Mouse (Mus musculus) urinary bladder, postnatal 4 days (tissue): ENCODE results near the gene Fut11.
A peak's percentile ranks its signal among the peaks of the same experiment; 100 is the strongest.

ENCODE experiments used
- DNase-seq, 2 experiments: peaks; one replicate each; pipeline ENCODE4 v3.0.0; 2021 to 2022; ENCODE audit warnings: low spot score in 2 of 2

Gene Fut11

GRCm38 (mm10) chr14:20718443-20718842 lies 23.7 kb downstream of the Fut11 start:
- no peak for DNase-seq

GRCm38 (mm10) chr14:20719767-20720166 lies 25.0 kb downstream of the Fut11 start:
- no peak for DNase-seq

DNA sequence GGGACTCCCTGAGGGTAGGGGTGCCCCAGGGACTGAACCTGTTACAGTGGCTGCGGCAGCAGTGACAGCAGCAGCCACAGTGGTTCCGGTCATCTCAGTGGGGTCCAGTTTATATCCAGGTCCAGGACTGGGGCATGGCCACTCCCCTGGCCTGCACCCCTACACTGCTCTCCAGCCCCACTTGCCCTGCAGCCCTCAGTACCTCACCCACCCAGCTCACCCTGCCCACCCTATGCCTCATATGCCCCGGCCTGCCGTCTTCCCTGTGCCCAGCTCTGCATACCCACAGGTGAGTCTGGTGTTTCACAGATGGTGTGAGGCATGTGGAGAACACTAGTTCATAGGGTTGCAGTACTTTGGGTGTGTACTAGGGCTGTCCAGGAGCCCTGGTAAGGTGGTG lies 26.6 kb downstream of the Fut11 start:
- no peak for DNase-seq

DNA sequence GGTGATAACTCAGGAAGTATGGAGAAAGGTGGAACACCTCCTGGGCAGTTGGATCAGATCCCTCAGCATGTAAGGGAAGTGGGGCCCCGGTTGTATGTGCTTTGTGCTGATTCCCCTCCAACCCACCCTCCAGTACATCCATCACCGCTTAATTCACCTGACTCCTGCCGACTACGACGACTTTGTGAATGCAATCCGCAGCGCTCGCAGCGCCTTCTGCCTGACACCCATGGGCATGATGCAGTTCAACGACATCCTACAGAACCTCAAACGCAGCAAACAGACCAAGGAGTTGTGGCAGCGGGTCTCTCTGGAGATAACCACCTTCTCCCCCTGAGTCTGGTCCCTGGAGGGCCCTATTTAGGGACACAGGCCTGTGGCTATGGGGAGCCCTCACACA lies 28.2 kb downstream of the Fut11 start:
- no peak for DNase-seq

GRCm38 (mm10) chr14:20724043-20724442 lies 29.3 kb downstream of the Fut11 start:
- DNase-seq: peak in 1 of 2 experiments; percentile 76

GRCm38 (mm10) chr14:20725660-20726339 lies 31.0 kb downstream of the Fut11 start:
- DNase-seq: no peak

DNA sequence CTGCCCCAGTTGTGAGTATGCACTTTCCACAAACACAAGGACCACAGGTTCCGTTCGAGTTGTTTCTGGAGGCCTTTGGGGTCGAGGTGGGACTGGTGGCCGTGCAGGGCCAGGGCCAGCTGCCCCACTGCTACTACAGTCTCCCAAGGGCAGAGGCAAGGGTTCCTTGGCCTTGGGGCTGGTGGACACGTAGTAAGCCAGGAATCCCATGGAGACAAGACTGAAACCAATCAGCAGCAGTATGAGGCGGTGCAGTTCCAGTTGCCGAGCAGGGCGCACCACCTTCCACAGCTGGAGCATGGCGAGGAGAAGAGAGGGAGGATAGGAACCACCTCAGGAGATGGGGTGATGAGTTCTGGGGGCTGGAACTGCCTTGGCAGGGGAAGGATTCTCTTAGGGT lies 35.1 kb downstream of the Fut11 start:
- DNase-seq: no peak

GRCm38 (mm10) chr14:20730853-20731602 lies 36.3 kb downstream of the Fut11 start:
- DNase-seq: no peak

DNA sequence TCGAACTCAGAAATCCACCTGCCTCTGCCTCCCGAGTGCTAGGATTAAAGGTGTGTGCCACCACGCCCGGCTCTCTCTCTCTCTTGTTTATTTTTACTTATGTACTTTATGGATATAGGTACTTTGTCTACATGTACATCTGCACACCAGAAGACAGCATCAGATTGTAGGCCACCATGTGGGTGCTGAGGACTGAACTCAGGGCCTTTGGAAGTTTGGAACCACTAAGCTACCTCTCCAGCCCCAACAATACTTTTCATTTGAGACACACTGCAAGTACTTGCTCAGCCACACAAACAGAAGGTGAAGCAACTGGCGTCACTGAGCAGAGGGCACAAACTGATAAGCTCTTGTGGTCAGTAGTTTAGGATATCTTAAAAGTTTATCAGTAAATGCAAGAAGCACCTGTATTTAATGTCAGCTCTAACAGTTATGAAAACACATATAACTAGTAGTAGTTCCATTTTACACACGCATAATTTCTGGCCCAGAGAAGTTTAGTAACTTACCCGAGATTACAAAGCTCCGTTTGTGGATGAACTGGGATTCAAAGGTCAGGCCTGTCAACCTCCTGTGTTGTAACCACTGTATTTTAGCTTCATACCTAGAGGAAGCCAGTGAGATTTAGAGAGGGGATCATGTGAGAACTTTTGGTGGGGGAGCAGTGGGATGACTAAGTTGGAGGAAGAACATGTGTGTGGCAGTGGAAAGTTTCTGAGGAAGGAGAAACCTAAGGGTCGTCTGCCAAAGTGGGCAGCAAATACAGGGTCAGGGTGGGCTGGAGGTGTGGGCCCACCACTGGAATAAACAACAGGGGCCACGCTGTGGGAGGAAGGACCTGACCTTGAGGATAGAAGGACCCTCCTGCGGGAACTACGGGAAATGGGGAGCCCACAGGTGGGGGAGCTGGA lies 38.5 kb downstream of the Fut11 start:
- DNase-seq: no peak

DNA sequence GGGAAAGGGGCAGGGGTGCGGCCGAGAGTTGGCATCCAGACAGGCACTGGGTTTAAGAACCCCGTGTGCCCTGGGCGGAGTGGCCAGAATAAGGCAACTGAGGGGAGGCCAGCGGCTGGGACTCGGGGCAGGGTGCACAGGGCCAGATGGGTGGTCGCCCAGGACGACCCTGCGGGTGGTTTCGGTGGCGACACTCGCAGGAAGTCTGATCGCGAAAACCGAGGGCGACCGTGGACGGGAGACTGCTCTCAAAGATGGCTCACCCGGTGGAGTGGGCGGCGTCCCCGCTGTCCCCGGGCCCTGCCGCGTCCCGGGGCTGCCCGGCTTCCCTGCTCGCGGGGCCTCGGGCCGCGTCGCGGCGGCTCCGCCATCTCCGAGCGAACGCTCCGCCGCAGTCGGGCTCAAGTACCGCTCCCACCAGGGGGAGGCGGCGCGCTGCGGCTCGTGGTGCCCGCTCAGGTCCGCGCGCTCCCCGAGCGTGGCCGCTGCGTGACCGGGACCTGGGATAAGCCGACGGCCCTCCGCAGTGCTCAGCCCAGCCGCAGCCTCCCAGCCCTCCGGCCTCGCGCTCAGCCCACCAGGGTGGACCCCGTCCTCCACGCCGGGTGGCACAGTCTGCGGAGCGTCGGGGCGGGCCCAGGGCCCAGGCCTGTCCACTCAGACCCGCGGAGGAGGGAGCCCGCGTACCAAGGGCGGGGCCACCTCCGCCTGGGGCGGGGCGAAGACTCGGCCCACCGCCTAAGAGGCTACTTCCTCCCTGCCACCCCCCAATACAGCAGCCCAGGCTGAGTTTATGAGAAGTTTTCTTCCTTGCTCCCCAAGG lies 39.4 kb downstream of the Fut11 start, which contains the start of gene Ndst2:
Ndst2 (minus strand) TSS at position 611 of the 823 bp plus-strand sequence.
- peak; percentile 85 to 88 for DNase-seq

- no peak for DNase-seq
Measured at GRCm38 (mm10) chr14:20735052-20735451, 40.3 kb downstream of the Fut11 start.

- no peak for DNase-seq
Measured at GRCm38 (mm10) chr14:20735892-20736390, 41.2 kb downstream of the Fut11 start.

GRCm38 (mm10) chr14:20737306-20737705 lies 42.5 kb downstream of the Fut11 start:
- DNase-seq: peak; percentile 52 to 68

- no peak for DNase-seq
Measured at GRCm38 (mm10) chr14:20738511-20738910, 43.7 kb downstream of the Fut11 start.

DNA sequence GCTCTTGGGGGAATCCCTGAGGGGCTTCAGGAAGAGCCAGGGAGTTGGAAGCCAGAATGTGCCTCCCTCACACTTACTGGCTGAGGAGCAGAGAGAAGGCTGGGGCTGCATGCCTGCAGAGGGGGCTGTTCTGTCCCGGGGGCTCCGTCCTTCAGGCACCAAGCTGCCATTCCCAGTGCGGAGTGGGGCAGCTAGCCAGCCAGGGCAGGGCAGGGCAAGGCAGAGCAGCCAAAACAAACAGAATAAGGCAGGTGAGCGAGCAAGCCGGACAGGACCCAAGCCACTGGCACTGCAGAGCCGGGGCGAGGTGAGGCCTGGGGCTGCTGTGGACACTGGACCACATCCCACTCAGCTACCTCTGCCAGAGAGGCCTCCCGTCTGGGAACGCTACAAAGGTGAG lies 46.5 kb downstream of the Fut11 start:
- DNase-seq: no peak

GRCm38 (mm10) chr14:20743614-20744013 lies 48.8 kb downstream of the Fut11 start:
- no peak for DNase-seq

DNA sequence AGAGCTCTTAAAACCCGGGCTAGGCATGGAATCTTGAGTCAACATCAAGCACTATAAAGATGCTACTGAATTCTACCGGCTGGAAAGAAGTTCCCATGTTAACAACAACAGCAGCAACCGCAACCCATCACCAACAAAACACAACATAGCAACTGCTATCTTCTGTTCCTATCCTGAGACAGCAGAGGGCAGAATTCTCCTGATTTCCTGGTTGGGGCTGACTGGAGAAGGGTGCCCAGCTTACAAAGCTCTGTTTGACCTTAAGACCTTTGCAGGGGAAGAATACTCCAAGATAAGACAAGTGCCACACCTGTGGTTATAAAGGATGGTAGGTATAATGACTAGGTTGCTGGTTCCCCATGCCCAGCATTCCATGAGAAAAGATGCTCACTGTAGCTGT lies 52.2 kb downstream of the Fut11 start:
- DNase-seq: no peak

- DNase-seq: no peak
Measured at GRCm38 (mm10) chr14:20748388-20748787, 53.6 kb downstream of the Fut11 start.

DNA sequence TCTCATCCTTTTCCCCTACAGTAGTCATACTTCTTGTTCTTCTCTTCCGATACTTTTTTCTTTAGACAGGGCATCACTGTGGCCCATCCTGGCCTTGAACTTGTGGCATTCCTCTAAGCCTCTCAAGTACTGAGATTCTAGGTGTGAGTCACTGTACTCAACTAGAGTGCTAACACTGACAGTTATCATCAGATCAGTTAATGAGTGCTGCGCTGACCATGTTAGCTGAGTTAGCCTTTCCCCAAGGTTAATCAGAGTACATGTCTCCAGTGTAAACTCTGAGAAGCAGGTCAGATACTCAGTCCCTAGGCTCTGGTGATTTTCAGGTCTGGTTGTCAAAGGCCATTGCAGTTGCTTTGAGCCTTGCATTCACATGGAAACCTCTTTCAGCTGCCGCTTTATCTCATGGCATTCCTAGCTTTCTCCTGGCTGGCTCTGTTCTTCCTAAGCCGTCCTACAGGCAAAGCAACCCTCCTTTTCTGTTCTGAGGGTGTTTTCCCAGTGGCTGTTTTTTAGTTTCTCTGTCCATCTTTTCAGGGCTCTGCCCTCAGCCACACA lies 54.8 kb downstream of the Fut11 start:
- DNase-seq: no peak

DNA sequence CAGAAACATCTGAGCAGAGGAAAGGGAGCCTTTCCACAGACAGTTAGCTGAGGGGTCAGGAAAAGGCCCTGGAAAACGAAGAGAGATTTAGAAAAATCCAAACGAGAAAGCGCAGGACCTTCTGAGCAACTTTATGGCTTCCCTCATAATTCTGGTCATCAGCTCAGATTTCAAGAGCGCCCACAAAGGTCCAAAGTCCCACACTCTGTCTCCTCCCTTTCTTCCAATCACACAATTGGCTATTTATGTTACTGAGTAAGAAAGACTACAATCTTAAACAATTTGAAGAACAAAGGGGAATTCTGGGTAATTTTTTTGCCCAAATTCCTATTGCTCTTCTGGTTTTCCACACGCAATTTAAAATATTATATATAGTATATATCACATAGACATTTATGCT lies 55.7 kb downstream of the Fut11 start:
- no peak for DNase-seq
